Mouse (Mus musculus): ENCODE results near the gene Nhsl1.

The Nhsl1 gene

DNA sequence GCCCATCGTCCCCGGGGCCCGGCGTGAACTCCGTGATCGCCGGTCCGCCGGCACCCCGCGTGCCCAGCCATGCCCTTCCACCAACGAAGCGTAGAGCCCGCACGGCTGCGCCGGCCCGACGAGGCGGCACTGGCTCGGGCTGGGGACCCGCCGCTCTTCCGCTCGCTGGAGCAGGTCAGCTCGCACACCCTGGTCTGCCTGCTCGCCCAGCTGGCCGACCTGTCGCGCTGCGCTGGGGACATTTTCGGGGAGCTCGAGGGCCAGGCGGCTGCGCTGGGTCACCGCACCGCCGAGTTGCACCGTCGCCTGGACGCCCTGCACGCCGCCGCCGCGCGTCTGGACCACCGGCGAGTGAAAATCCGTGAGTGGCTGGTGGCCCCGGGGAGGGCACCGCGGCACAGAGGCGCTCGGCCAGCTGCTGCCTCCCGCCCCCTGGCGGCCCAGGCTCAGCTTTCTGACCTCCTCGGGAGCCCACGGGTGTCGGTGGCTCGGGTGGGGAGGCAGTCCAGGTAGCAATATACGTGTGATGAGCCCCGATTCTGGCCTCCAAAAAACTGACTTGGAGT is at the start of gene Nhsl1:
Gene Nhsl1, plus strand, starts transcription at position 70 of the 566 bp plus-strand sequence.
- DNase-seq = peak; percentile 34 to 58

DNA sequence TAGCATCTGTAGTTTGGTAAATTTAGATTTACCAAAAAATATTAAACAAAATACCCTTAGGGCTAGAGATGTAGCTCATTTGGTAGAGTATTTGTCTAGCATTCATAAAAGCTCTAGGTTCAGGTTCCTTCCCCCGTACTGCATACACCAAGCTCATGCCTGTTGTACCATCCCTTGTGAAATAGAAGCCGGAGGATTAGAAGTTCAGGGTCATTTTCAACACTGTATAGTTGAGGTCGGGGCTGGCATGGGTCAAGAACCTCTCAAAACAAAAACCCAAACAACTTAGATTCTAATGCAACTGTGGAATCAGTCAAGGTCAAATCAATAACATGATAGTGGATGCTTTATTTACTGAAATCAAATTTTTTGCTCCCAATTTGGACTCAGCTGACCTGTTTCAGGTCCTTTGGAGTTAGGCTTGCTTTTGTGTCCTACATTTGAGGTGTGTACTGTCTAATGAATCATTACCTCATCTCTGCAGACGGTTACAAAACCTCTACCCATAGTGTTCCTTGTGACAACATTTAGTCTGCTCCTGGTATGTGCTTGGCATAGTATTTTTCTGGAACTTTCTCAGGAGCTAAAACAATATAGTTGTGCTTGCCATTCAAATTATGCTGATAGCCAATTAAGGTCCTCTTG is 42.6 kb upstream of the Nhsl1 start:
- DNase-seq = no peak

DNA sequence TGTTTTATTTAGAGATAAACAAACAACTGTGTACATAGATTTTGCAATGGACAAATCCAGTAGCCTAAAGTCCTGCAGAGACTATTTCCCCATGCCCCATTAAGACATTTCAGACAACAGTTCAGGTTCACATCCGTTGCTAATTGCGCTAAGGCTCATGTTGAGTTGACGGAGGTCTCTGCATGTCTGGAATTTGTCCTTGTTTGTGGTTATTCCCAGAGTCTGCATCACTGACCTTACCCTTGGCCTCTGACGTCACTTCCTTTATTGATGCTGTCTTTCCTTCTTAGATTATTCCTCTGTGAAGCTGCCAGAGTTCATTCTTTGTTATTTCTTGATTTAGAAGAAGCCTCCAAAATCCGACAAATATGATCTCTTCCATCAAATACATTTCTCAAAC is 34.8 kb upstream of the Nhsl1 start:
- no peak for DNase-seq

DNA sequence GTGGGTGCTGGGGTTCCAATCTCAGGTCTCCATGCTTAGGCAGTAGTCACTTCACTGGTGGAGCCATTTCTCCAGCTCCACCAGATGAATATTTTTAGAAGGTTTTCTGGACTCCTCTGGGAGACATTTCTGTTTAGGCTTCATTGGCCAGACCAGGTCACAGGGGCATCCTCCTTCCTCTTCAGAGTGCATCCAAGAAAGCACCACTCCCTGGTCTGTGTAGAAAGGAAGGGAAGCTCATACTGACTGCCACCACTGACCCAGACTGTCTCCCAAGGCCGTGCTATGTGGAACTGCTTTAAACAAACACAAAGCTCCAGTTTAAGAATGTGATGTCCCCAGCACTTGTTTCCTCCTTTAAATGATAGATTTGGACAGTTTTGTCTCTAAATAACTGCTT is 29.3 kb upstream of the Nhsl1 start:
- DNase-seq = no peak

DNA sequence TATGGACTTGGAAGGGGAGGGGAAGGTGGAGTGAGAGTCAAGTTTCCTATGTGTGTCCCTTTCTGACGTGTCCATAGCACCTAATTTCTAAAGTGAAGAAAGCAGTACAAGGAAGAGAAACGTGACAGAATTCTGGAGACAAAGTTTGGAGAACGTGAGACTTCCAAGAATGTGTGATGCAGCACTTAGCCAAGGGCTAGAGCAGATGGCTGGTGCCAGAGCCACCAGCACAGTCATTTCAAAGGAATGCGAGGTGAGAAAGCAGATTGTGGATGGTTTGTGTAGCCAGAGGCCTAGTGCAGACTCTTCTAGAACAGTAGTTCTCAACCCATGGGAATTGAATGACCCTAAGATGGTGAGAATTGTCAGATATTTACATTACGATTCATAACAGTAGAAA is 13.7 kb upstream of the Nhsl1 start:
- no peak for DNase-seq

DNA sequence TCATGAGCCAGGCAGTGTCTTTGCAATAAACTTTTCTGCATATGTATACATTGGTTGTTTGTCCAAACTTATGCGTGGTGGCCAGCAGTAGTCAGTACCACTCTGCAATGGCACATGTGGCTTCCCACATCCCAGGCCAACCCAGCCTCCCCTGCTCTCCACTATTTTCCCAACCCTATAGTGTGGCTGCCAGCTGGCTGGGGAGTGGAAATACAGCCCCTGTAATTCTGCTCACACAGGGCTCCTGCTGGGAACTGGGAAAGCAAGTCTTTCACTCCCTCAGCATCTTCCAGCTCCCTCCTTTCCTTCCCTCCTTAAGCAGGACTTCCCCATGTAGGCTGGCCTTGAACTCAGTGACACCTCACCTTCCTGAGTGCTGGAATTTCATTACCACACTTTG is 3.7 kb upstream of the Nhsl1 start:
- peak in 1 of 2 experiments; percentile 12 for DNase-seq

DNA sequence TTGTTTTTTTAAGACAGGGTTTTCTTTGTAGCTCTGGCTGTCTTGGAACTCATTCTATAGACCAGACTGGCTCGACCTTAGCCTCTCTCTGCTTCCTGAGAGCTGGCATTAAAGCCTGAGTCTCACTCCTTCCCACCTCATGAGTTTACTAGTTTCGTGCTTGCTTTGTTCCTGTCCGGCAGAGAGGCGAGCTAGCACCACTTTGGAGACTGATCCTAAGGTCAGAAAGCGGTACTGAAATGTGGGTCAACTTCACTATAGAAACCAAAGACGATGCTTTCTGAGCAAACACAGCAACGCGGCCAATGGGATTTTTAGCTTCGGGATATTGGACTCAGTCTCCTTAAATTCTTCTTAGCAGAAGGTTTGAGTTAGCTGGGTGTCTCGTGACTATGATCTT is 1.3 kb upstream of the Nhsl1 start:
- no peak for DNase-seq

DNA sequence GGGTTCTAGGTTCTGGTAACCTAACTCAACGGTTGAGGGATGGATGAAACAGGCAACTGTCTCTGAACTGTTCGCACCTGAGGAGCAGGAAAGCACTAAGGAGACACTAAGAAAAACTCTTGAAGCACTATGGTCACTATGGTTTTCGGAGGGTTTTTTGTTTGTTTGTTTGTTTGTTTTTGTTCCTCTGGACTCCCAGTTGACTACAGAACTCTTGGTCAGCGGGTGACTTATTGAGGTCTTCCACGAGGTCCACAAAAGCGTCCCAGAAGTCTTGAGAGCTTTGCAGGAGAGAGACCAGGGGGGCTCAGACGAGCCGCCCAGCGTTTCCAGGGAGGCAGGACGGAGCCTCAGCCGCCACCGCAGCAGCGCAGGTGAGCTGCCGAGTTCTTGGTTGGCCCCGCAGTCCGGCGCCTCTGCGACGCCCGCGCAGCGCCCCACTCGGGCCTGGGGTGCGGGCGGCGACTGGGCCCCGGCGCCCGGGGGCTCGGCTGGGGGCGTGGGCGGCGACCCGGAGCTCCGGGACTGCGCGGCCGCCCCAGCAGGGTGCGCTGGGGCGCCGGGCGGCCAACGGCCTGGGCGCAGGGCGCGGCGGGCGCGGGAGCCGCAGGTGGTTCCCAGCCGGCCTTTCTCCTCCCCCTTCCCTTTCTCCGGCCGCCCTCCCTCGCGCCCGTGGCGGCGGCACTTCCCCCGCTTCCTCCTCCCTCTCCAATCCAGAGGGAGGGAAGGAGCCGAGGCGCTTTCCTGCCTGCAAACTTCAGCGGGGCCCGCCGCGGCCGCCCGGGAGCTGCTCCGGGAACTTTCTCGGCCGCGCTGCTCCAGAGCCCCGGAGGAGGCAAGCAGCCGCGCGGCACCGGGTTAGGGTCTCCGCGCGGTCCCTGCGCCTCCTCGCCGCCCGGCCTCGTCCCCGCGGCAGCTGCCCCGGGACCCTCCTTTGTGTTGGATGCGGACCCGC is 547 bp upstream of the Nhsl1 start:
- DNase-seq = peak; percentile 23 to 44

DNA sequence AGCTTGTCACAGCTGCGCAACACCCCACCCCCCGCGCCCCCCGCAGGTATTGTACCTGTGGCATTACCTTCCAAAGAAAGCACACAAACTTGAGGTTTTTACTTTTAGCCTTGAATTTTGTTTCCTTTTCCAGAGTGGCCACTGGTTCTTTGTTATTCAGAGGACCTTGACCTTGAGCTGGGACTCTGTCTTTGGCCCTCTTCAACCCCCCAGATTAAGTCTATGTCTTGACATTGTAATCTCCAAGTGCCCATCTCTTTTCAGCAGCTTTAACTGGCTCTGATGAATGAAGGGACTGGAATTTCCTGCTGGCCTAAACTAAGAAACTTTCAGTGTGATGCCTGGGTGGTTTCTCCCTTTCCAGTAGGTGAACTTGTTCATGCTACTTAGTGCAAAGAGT is 906 bp downstream of the Nhsl1 start:
- DNase-seq = no peak

DNA sequence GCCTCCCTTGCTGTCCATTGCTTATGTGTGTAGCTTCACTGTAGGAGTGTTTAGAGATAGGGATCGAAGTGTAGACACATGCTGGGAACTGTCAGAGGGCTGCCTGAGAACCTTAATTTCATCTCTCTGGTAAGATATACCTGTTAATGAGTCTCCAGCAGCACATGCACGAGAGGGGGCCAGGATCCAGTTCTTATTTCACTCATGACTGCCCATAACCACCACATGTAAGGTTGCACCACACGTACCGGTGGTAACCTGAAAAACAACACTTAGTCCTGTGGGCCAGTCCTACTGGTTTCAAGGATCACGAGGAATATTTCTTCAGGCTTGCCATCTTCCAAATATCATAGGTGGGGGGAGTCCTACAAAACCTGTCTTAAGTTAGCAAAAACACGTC is 3.1 kb downstream of the Nhsl1 start:
- DNase-seq = no peak

DNA sequence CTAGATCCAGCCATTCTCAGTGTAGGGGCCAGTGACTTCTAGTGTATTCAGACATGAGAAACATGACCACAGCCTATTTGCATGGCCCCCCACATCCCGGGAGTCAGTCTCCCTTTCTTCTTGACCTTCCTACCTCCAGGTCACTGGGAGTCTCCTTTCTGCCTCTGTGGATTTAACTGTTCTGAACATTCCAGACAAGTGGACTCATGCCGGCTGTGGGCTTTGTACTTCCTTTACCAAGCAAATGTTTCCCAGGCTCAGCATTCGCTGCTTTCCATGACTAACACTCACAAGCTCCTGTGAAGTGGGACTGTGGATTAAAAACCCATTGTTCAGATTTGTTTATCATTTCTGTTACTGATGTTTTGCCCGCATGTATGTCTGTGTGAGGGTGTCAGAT is 4.9 kb downstream of the Nhsl1 start:
- no peak for DNase-seq

DNA sequence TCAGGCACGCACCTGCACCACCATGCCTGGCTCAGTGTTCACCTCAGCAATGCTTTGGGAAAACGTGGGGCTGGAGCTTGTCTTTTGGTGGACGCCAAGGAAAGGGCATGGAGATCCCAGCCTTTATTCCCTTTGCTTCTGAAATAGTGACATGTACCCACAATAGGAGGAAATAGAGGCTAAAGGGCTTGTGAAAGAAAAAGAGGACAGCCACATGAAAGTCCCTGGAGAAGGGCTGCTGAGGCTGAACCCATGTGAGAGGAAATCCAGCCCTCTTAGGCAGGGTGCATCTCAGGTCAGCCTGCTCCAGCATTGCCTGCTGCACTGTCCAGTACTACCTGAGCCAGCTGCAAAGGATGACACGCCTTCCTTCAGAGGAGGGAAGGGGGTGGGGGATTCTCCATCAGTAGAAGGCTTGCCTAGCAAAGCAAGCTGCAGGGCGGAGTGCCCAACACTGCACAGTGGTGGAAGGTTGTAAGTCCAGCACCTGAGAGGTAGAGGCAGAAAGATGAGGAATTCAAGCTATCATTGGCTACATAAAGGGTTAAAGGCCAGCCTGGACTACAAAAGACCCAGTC is 9.6 kb downstream of the Nhsl1 start:
- peak in 1 of 2 experiments; percentile 8 for DNase-seq

DNA sequence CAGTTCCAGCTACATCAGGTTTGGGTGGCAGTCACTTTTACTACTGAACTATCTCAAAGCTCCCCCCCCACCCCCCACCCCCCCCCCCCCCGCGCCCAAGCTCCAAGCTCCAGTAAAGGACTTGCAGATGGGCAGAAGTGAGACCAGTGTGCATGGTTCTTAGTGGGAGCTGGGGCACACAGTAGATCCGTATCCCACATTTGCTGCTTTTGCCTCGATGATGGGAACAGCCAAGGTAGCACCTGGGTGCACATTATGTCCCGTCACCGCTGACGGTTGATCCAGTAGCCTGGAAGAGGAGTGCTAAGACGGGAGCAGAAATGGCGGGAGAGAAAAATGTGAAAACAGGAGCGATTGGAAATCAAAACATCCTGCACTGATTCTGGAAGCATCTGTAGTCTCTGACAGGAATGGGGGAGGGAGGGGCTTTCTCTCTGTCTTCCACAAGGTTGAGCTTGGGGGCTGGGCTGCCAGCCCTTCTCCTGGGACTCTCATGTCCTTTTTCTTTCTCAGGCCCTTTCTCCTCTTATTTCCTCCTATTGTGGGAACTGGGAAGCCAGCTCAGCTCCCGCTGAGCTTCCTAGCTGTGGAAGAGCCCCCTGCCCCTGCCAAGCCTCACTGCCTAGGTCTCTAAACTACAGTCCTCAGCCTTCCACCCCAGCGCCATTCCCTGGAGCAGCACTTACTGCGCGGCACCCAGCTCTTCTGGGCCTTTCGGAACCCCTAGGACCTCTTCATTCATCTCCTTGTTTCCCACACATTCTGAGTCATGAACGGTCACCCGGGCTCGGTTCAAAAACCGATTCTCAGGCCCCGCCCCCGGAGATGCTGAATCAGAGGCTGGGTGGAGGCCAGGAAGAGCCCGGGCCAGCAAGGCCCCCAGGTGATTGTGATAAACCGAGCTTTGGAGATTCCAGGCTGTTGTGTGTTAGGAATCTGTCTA is 10.6 kb downstream of the Nhsl1 start:
- peak; percentile 56 to 68 for DNase-seq

DNA sequence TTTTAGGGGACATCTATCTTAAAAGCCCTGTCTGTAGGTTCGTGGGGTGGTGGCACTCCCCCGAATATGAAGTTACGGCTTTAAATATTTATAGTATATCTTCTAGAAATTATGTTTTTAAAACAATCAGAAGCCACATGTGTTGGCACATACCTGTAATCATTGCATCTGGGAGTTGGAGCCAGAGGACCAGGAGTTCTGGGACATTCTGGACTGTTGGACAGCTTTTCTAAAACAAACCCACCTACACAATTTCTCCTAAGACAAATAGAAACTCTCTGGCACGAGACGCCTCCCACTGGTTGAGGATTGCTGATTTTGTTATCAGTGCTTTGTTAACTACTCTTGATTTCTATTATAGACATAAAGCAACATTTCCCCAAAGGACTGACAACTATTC is 11.7 kb downstream of the Nhsl1 start:
- DNase-seq = no peak

DNA sequence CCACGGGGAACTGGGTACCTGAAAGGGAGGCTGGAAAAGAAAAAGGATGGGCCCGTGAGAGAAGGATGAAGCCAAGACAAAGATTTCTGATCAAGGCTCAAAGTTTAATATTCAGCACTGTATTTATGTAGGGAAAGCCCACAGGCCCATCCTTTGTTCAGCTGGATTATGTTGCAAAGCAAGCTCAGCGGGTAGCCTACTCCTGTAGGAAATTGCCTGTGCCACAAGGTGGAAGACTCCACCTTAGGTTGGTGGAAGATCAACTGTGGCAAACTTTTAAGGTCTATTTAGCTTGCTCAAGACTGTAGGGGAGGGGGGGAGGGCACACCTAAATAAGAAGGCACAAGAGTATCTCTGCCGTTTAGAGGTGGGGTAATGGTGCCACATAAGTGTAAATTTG is 14.8 kb downstream of the Nhsl1 start:
- no peak for DNase-seq

DNA sequence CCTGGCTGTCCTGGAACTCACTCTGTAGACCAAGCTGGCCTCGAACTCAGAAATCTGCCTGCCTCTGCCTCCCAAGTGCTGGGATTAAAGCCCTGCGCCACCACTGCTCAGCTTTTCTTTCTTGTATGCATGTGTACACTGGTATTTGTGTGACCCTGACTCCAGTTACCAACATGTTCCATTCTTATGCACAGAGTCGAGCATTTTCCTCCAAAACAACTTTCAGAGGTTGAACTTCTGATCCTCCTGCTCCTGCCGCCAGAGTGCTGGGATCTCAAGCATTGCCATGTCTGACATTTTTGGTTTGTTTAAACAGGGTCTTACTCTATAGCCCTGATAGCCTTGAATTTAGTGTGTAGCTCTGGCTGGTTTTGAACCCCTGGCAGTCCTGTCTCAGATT is 15.4 kb downstream of the Nhsl1 start:
- DNase-seq = no peak

DNA sequence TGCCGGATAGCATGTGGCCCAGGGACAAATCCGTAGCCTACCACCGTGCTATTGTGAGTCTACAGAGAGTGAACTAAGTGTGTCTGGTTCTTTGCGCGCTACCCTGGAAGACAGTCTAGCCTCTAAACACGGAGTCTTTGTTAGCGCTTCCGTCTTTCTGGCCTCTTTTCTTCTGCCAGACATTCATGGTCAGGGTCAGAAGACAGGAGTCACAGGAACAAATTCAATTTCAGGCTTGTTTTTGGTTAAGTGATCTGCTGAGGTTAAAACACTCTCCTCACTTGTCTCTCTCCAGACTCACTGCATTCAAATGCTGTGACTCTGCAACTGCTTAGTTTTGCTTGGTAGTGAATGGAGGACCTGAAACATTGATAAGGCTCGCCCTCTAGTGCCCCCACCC is 15.9 kb downstream of the Nhsl1 start:
- no peak for DNase-seq

DNA sequence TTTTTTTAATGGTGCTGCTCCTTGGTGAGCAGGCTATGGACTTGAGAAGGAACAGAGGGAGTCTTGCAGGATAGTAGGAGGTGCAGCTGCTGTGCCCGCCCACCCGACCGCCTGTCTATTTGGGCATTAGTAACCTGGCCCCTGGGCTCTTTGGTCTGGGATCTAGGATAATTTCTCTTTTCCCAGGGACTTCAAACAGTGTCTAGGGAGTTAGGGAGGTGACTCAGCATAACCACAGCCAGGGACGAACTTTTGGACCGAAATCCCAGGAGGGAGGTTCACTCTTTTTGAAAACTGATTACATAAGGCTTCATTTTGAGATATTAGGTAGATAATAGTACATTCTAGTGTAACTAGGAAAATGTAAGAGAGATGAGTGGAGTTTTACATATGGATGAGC is 18.9 kb downstream of the Nhsl1 start:
- no peak for DNase-seq

DNA sequence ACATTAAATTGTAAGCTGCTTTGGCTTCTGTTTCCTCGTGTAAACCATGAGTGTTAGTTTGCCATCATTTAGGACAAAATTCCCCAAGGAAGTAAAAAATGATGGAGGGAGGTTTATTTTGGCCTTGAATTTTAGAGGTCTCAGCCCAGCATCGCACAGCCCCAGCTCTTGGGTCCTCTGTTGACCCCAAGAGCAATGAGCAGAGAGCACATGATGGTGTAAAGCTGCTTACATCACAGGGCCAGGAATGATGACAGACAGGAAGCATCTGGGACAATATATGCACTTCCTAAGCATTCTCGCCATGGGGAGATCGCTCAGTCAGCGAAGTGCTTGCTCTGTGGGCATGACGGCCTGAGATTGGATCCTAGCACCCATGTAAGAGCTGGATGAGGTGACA is 20.6 kb downstream of the Nhsl1 start:
- no peak for DNase-seq

DNA sequence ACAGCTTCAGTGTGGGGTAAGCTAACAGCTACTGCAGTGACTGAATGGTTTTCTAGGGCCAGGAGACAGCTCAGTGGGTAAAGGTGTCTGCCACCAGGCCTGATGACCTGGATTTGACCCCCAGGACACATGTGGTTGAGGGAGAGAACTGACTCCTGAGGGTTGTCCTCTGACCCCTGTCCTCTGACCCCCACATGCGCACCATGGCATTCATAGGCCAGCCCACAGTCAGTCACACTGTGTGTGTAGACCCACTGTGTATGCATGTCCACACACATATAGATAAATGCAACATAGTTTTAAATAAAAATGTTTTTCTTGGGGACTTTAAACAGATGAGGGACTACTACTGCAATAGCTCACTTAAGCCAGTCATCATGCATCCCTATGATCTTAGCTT is 22.1 kb downstream of the Nhsl1 start:
- DNase-seq = no peak

DNA sequence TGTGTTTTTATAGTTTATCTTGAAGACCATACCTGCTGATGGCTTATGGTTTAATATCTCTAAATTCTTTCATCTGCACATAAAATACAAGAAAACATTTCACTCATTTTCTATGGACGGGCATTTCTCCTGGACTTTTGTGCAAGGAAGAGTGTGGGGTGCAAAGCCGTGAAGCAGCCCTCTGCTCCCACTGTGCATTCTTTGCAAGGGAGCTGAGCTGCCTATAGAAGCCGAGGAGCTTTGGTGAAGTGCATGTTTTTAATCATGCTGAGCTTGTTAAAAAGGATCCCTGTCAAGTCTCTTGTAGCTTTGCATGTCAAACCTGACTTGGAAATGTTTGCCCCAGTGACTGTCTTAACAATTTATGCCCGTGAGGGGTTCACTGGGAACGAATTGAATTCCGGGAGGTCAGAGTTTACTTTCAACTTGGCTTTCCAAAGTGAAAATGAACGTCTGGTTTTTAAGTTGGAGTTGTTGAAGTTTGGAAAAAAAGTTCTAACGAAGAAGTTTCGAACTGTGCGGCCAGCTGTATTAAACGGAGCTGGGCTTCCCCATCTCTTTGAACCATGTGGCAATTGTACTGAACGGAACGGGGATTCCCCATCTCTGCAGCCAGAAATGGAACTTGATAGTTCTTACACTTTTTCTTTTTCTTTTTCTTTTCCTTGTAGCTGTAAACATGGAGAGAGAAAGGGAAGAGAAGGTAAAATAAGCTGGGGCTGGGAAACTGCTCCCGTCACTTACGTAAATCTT is 22.8 kb downstream of the Nhsl1 start:
- no peak for DNase-seq

DNA sequence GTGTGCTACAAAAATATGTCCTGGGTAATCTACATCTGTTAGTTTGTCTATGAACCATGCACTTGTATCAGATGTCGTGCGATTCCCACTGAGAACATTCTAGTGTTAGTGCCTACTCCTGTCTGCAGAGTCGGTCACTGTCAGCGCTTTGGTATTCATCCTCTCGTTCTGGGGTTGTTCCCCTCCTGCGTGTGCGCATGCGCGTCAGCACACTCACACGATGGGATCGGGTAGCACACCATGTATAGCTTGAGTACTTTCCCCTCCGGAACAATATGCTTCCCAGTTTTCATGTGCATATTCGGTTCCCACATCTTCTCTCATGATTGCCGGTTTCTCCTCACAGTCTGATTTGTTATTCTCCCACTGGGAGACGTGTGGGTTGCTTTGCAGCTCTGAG is 28.4 kb downstream of the Nhsl1 start:
- DNase-seq = no peak

Measured in cerebellum, postnatal 25 days (tissue).